Mouse (Mus musculus): ENCODE results near the gene 1700025G04Rik.
"Not testable (repeated sequence)": the region's sequence is repeated elsewhere in the genome, so short reads cannot be mapped to it uniquely, and the experiment has no call there.

The 1700025G04Rik gene

DNA sequence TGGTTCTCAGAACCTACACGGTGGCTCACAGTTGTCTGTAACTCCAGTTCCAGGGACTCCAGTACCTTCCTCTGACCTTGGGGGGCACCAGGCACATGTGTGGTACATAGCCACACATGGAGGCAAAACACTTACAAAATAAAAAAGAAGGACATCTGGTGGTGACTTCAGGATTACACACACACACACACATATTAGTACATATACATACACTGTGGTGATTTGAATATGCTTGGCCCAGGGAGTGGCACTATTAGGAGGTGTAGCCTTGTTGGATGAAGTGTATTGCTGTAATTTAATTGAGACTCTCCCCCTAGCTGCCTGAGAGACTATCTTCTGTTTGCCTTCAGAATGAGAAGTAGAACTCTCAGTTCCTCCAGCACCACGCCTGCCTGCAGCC lies 241.6 kb downstream of the 1700025G04Rik start:
- Histone ChIP-seq H3K27me3 (ENCODE audit: control insufficient read depth, insufficient read depth, low read length, poor library complexity, severe bottlenecking) (no peaks in the 10 kb centered on the region), H3K36me3 (ENCODE audit: control insufficient read depth, insufficient read depth, low read length, poor library complexity, severe bottlenecking) (no peaks in the 10 kb centered on the region)
- DNase-seq (ENCODE audit: low read depth, low spot score), result no peak

DNA sequence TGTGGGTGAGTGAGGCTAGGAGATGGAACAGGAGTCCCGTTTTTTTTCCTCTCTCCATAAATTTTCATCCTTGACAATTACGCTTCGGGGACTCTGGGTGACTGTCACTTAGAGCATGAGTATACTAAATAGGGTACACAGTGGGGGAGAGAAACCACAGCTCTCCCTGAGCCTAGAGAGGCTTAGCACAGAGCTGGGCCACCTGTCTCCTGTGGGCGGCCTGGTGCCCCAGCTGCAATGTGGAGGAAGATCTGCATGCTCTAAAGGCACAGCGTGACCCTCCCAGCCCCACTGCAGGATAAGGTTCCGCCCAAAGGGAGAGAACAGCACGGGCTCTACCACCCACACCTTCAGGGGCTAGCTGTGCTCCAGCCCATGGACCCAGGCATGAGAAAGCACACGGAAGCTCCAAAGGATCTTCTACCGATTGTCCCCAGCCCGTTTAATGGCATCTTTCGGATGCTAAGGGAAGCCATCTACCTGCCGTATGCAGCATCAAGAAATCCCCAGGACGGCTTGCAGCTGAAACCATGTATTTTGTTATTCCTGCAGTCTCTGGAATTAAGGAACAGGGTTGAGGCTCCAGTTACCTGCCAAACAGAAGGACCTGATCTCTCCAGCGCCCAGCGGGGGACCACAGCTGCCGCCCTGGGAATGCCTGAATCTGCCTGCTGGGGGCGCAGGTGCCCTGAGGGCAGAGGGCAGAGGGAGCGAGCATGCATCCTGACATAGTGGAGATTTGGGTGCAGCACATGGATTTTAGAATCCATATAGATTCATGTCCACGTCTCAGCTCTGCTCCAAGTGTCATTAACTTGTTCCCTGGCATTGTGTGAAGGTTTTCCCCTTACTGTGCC lies 243.8 kb downstream of the 1700025G04Rik start:
- H3K36me3 ChIP-seq (ENCODE audit: control insufficient read depth, insufficient read depth, low read length, poor library complexity, severe bottlenecking), result no peaks in the 10 kb centered on the region
- no peak for DNase-seq (ENCODE audit: low read depth, low spot score)

GRCm38 (mm10) chr1:151845252-151845832 lies 244.6 kb downstream of the 1700025G04Rik start:
- Histone ChIP-seq H3K36me3 (ENCODE audit: control insufficient read depth, insufficient read depth, low read length, poor library complexity, severe bottlenecking) (no peaks in the 10 kb centered on the region), H3K27me3 (ENCODE audit: control insufficient read depth, insufficient read depth, low read length, poor library complexity, severe bottlenecking) (no peaks in the 10 kb centered on the region)
- DNase-seq (ENCODE audit: low read depth, low spot score), result no peak

More for the DNA sequence above, 243.8 kb downstream of the 1700025G04Rik start:
- no peaks in the 10 kb centered on the region for H3K27me3 ChIP-seq (ENCODE audit: control insufficient read depth, insufficient read depth, low read length, poor library complexity, severe bottlenecking)

GRCm38 (mm10) chr1:151840345-151840744 lies 249.6 kb downstream of the 1700025G04Rik start:
- H3K27me3 ChIP-seq (ENCODE audit: control insufficient read depth, insufficient read depth, low read length, poor library complexity, severe bottlenecking); H3K36me3 ChIP-seq (ENCODE audit: control insufficient read depth, insufficient read depth, low read length, poor library complexity, severe bottlenecking); DNase-seq (ENCODE audit: low read depth, low spot score): not testable (repeated sequence)

DNA sequence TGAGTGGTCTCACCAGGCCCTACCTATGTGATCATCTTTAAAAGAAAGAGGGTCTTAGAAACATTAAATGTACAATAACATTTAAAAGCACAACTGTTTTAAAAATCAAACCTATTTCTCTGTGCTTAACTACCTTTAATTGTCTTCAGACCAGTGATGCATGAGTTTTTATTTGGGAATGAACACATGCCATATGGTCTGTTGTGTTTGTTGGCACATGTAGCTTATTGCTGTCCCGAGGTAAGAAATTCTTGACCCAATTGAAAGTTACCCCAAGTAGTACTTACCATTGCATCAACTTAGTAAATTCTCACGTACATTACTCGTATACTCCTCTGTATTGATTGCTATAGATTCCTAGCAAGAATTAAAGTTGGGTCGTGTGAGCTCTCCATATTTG lies 254.7 kb downstream of the 1700025G04Rik start:
- Histone ChIP-seq H3K27me3 (ENCODE audit: control insufficient read depth, insufficient read depth, low read length, poor library complexity, severe bottlenecking) (no peaks in the 10 kb centered on the region), H3K36me3 (ENCODE audit: control insufficient read depth, insufficient read depth, low read length, poor library complexity, severe bottlenecking) (no peaks in the 10 kb centered on the region)
- no peak for DNase-seq (ENCODE audit: low read depth, low spot score)

DNA sequence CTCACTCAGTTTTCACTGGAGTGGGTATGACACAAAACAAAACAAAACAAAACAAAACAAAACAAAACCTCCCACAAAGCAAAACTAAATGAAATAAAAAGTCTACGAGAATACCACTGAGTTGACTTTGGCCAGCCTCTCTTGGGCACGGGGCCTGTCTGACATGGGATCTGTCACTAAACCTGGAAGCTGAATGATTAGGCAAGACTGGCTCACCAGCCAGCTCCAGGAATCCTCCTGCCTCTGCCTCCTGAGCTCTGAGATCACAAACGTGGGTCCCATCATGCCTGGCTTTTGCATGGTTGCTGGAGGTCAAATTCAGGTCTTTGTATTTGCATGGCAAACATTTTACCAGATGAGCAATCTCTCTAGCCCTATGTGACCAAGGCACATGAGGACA lies 258.1 kb downstream of the 1700025G04Rik start:
- no peak for DNase-seq (ENCODE audit: low read depth, low spot score)
- Histone ChIP-seq H3K36me3 (ENCODE audit: control insufficient read depth, insufficient read depth, low read length, poor library complexity, severe bottlenecking) (no peaks in the 10 kb centered on the region), H3K27me3 (ENCODE audit: control insufficient read depth, insufficient read depth, low read length, poor library complexity, severe bottlenecking) (no peaks in the 10 kb centered on the region)

- no peaks in the 10 kb centered on the region for H3K27me3 ChIP-seq (ENCODE audit: control insufficient read depth, insufficient read depth, low read length, poor library complexity, severe bottlenecking)
- H3K36me3 ChIP-seq (ENCODE audit: control insufficient read depth, insufficient read depth, low read length, poor library complexity, severe bottlenecking), result no peaks in the 10 kb centered on the region
- no peak for DNase-seq (ENCODE audit: low read depth, low spot score)
These were observed 264.9 kb downstream of the 1700025G04Rik start for GRCm38 (mm10) chr1:151825065-151825464.

DNA sequence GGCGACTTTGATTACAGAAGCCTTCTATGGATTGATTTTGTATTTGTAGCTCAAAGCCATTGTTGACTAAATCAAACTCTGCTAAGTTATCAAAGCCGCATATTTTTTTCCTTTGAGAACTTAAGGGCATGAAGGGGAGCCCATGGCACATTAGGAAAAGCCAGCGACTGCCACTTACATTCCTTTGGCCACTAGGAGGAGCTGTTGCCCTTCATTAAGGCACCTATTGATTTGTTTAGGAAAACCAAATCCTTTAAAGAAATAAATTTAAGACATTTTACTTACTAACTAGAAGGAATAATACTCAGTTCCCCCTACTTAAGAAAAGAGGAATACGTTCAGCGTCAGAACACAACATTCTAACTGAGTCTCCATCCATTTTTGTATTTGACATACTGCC lies 269.5 kb downstream of the 1700025G04Rik start:
- no peaks in the 10 kb centered on the region for H3K27me3 ChIP-seq (ENCODE audit: control insufficient read depth, insufficient read depth, low read length, poor library complexity, severe bottlenecking)
- peak; percentile 72 for DNase-seq (ENCODE audit: low read depth, low spot score)
- H3K36me3 ChIP-seq (ENCODE audit: control insufficient read depth, insufficient read depth, low read length, poor library complexity, severe bottlenecking), result peaks cover 4% of the 10 kb centered on the region

GRCm38 (mm10) chr1:151819190-151819589 lies 270.7 kb downstream of the 1700025G04Rik start:
- H3K27me3 ChIP-seq (ENCODE audit: control insufficient read depth, insufficient read depth, low read length, poor library complexity, severe bottlenecking), result no peaks in the 10 kb centered on the region
- H3K36me3 ChIP-seq (ENCODE audit: control insufficient read depth, insufficient read depth, low read length, poor library complexity, severe bottlenecking), result peaks cover 10% of the 10 kb centered on the region
- DNase-seq (ENCODE audit: low read depth, low spot score), result no peak

- H3K27me3 ChIP-seq (ENCODE audit: control insufficient read depth, insufficient read depth, low read length, poor library complexity, severe bottlenecking), result no peaks in the 10 kb centered on the region
- H3K36me3 ChIP-seq (ENCODE audit: control insufficient read depth, insufficient read depth, low read length, poor library complexity, severe bottlenecking), result peaks cover 20% of the 10 kb centered on the region
- DNase-seq (ENCODE audit: low read depth, low spot score), result no peak
These were observed 273.9 kb downstream of the 1700025G04Rik start for GRCm38 (mm10) chr1:151816051-151816450.

DNA sequence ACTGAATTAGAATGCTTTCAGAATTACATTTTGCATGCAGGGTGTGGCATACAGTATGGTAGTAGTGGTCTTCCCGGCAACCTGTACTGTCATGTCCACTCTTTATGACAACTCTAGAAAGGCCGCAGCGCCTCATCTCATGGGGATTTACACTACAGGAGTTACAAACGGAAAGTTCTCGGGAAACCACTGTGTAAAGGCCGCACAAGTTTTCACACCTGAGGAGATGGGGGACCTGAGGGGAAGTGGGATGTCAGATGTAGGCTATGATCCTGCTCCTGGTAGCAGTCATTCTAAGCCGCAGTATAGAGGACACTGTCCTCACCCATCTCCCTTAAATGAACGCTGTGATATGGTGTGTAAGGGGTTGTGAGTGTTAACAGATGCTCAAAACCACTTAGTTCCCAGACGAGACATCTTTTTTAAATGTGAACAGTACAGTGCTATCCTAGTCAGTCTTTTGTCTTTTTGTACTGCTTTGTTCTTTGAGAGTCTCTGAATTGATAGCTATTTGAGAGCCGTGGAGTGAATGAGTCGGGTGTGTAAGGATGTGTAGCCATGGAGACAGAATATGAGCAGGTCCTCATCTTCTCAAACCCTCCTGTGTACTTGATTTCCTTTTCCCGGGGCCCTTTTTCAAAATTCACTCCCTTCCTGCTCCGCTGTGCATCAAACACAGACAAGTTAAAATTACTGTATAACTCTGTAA lies 277.8 kb downstream of the 1700025G04Rik start:
- no peaks in the 10 kb centered on the region for H3K27me3 ChIP-seq (ENCODE audit: control insufficient read depth, insufficient read depth, low read length, poor library complexity, severe bottlenecking)
- no peak for DNase-seq (ENCODE audit: low read depth, low spot score)
- peaks cover 18% of the 10 kb centered on the region for H3K36me3 ChIP-seq (ENCODE audit: control insufficient read depth, insufficient read depth, low read length, poor library complexity, severe bottlenecking)

DNA sequence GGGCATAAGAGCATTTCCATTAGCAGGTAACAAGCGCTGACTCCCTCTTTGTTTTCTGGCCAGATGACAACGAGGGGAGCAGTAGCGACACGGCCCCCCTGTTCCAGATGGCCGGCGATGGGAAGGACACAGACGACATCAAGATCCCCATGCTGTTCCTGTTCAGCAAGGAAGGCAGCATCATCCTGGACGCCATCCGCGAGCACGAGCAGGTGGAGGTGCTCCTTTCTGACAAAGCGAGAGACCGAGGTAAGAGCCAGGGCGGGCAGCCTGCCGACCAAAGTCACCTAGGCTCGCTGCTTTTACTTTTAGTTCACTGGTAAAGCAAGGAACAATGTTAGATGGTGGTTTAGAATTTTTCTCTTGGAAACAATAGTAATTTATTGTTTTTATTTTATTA lies 278.5 kb downstream of the 1700025G04Rik start:
- no peak for DNase-seq (ENCODE audit: low read depth, low spot score)
- Histone ChIP-seq H3K27me3 (ENCODE audit: control insufficient read depth, insufficient read depth, low read length, poor library complexity, severe bottlenecking) (no peaks in the 10 kb centered on the region), H3K36me3 (ENCODE audit: control insufficient read depth, insufficient read depth, low read length, poor library complexity, severe bottlenecking) (peaks cover 18% of the 10 kb centered on the region)

DNA sequence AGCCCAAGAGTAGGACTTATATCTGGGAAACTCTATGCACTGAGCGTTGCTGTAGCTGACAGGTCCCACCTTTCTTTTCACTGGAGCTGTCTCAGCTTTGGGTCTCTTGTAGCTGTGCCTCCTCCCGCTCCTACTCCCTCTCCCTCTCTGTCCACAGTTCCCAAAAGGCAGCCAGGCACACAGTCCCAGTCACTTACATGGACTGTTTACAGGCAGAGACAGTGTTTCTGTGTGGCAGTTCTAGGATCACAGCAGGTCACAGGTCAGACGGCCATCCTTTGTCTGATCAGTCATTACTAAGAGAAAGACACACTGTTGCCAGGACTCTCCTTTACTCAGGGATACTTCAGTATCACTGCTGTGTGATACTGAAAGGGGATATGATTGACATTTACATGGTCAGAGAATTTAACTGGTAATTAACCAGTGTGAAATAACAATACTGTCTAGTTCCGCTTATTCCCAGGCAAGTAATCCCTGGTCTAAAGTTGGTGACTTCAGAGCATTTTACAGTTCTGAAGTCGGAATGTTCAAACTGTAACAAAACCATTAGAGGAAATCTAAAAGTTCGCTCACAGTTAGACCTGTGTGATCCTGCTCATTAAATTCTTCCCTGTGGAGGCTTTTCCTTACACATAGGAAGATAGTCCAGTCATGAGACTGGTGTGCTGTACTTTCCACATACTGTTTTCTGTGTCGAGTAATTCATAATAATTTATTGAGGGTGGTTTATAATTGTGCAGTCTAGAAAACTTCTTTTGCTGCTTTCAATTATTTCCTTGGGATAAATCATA lies 279.1 kb downstream of the 1700025G04Rik start:
- H3K36me3 ChIP-seq (ENCODE audit: control insufficient read depth, insufficient read depth, low read length, poor library complexity, severe bottlenecking), result peaks cover 19% of the 10 kb centered on the region
- DNase-seq (ENCODE audit: low read depth, low spot score), result no peak
- no peaks in the 10 kb centered on the region for H3K27me3 ChIP-seq (ENCODE audit: control insufficient read depth, insufficient read depth, low read length, poor library complexity, severe bottlenecking)

- no peak for DNase-seq (ENCODE audit: low read depth, low spot score)
- Histone ChIP-seq H3K27me3 (ENCODE audit: control insufficient read depth, insufficient read depth, low read length, poor library complexity, severe bottlenecking) (no peaks in the 10 kb centered on the region), H3K36me3 (ENCODE audit: control insufficient read depth, insufficient read depth, low read length, poor library complexity, severe bottlenecking) (peaks cover 12% of the 10 kb centered on the region)
These were observed 282.6 kb downstream of the 1700025G04Rik start for GRCm38 (mm10) chr1:151807286-151807685.

All from splenic B cell, adult 2 months (primary cell).